Mouse (Mus musculus) mature B cell (primary cell): ENCODE measurements around the gene Cntd1.

Experiments
- in situ Hi-C: fragments of 300-500 bp; cut with MboI; formaldehyde crosslinking; loops from 2 replicates; pipeline ENCODE4 v1.14.3; 2019

The Cntd1 gene

GRCm38 (mm10) chr11:101278223-101279192 lies at the start of gene Cntd1, which contains the start of gene Coa3:
TSS of gene Cntd1 (plus strand) at chr11:101279012.
TSS of gene Coa3 (minus strand) at chr11:101279114.
- in situ Hi-C loops = no loop called here

- in situ Hi-C loops = no loop called here
These were observed 49.4 kb upstream of the Cntd1 start for GRCm38 (mm10) chr11:101229361-101229900.

- in situ Hi-C loops = no loop called here
These were observed 48.7 kb upstream of the Cntd1 start for GRCm38 (mm10) chr11:101230061-101230511.

GRCm38 (mm10) chr11:101230526-101230925 lies 48.3 kb upstream of the Cntd1 start:
- in situ Hi-C loops = no loop called here

GRCm38 (mm10) chr11:101230991-101231871 lies 47.6 kb upstream of the Cntd1 start:
- in situ Hi-C loops = no loop called here

GRCm38 (mm10) chr11:101232010-101232839 lies 46.6 kb upstream of the Cntd1 start:
- in situ Hi-C loops = no loop called here

- in situ Hi-C loops = no loop called here
These were observed 45.6 kb upstream of the Cntd1 start for GRCm38 (mm10) chr11:101233240-101233639.

GRCm38 (mm10) chr11:101234124-101234523 lies 44.7 kb upstream of the Cntd1 start:
- in situ Hi-C loops = no loop called here

GRCm38 (mm10) chr11:101235429-101235828 lies 43.4 kb upstream of the Cntd1 start:
- in situ Hi-C loops = no loop called here

- in situ Hi-C loops = no loop called here
These were observed 42.0 kb upstream of the Cntd1 start for GRCm38 (mm10) chr11:101236782-101237181.

- in situ Hi-C loops = no loop called here
These were observed 40.7 kb upstream of the Cntd1 start for GRCm38 (mm10) chr11:101238071-101238647.

- in situ Hi-C loops = loop anchor here (5.0 kb wide), 1 partner anchor 33 kb away; no protein-coding TSS in a partner anchor
These were observed 33.7 kb upstream of the Cntd1 start for GRCm38 (mm10) chr11:101245071-101245470.

GRCm38 (mm10) chr11:101245855-101246701 lies 32.7 kb upstream of the Cntd1 start, which contains the start of gene Ramp2:
TSS of gene Ramp2 (plus strand) at chr11:101246028.
- in situ Hi-C loops = loop anchor here (5.0 kb wide), 1 partner anchor 34 kb away; no protein-coding TSS in a partner anchor

GRCm38 (mm10) chr11:101246702-101247012 lies 32.2 kb upstream of the Cntd1 start:
- in situ Hi-C loops = loop anchor here (5.0 kb wide), 1 partner anchor 34 kb away; no protein-coding TSS in a partner anchor

GRCm38 (mm10) chr11:101247521-101248030 lies 31.2 kb upstream of the Cntd1 start:
- in situ Hi-C loops = loop anchor here (5.0 kb wide), 1 partner anchor 35 kb away; no protein-coding TSS in a partner anchor

GRCm38 (mm10) chr11:101248258-101248994 lies 30.4 kb upstream of the Cntd1 start:
- in situ Hi-C loops = loop anchor here (5.0 kb wide), 1 partner anchor 36 kb away; no protein-coding TSS in a partner anchor

- in situ Hi-C loops = no loop called here
These were observed 27.8 kb upstream of the Cntd1 start for GRCm38 (mm10) chr11:101251031-101251430.

- in situ Hi-C loops = no loop called here
These were observed 25.9 kb upstream of the Cntd1 start for GRCm38 (mm10) chr11:101252941-101253340.
